Mouse (Mus musculus) mammary gland, adult 2 months (tissue): ENCODE measurements around the gene Plcxd3. TPM values are rescaled to one million over a fixed set of nuclear protein-coding genes. Genes with fewer than 3 reads are reported as not detected.

Experiments
- polyA plus RNA-seq: library from polyadenylated mRNA; depleted of rRNA; stranded (reverse); fragments of >200 nt; gene quantifications from 2 replicates; pipeline ENCODE4 v1.2.3, GENCODE M21; 2012; ENCODE audit warnings: low replicate concordance; rRNA removed

Gene Plcxd3
- polyA plus RNA-seq = not detected in 2 replicates

GRCm38 (mm10) chr15:4375423-4376220, at the start of gene Plcxd3:
TSS of gene Plcxd3 (plus strand) at chr15:4375491.

